Mouse (Mus musculus): Measurements from ENCODE around the gene Sirt3. TPM values are rescaled to one million over a fixed set of nuclear protein-coding genes. Genes with fewer than 3 reads are reported as not detected.

Sirt3 gene
- polyA plus RNA-seq, 1 experiment = 17.4 TPM

DNA sequence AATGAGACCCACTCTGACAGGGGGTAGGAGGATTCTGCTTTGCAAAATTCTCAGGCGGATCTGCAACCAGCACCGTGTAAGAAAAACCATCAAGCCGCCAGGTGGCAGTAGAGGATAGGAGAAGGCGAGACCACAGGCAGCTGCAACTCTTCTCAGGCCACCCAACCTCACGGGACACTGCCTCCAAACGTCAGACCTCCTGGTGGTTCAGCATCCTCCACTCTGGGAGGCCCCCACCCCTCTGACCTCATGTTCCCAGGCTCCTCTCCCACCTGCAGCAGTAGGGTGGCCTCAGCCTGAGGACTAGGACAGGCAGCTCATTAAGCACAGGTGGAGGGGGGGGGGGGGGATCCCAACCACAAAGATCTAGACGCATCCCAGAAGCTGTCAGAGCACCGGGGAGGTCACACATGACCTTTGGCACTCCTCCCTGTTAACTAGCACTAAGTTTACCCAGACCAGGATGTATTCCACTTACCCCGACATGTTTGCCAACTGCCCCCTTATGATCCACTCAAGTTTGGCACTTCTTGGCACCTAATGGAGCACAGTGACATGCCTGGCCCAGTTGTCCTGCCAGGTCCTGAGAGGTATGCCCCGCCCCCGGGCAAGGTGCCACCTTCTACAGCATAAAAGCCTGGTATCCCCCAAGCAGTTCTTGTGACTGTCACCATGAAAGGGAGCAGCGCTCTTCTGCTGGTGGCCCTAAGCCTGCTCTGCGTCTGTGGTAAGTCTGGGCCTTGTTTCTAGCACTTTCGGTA lies 37.0 kb downstream of the Sirt3 start, which contains the start of gene Scgb1c1:
TSS of gene Scgb1c1 (plus strand) at position 643 of the 761 bp plus-strand sequence.
- H3K79me2 ChIP-seq (ENCODE audit: control insufficient read depth, insufficient read depth) = no peaks in the 10 kb centered on the region
- H3K36me3 ChIP-seq (ENCODE audit: control insufficient read depth, insufficient read depth) = no peaks in the 10 kb centered on the region
- peaks cover 12% of the 10 kb centered on the region for H3K27me3 ChIP-seq (ENCODE audit: control insufficient read depth, insufficient read depth, insufficient read length)
- H3ac ChIP-seq (ENCODE audit: control insufficient read depth, insufficient read length, low read depth) = no peak within 1 kb of the TSS
- H3K4me3 ChIP-seq (ENCODE audit: insufficient read depth, poor library complexity, severe bottlenecking) = no peak within 1 kb of the TSS
- no peaks in the 10 kb centered on the region for H3K79me3 ChIP-seq (ENCODE audit: low read depth)
- peak; percentile 13 for TF ChIP-seq MYOD1 (IDR thresholded peaks at IDR 0.05; ENCODE audit: control insufficient read depth, insufficient read length, low read depth)
- TF ChIP-seq CEBPB (IDR thresholded peaks at IDR 0.05; ENCODE audit: low read depth) = no peak
- TF ChIP-seq FOSL1 (IDR thresholded peaks at IDR 0.05; ENCODE audit: insufficient read depth, low read length, poor library complexity, severe bottlenecking) = no peak
- no peak for TF ChIP-seq MYOG (IDR thresholded peaks at IDR 0.05; ENCODE audit: control insufficient read depth, extremely low read depth, insufficient read length)
- peak; percentile 87 for TF ChIP-seq CTCF (IDR thresholded peaks at IDR 0.05; ENCODE audit: control insufficient read depth, insufficient read depth, insufficient read length)
- TF ChIP-seq MAX (IDR thresholded peaks at IDR 0.05) = no peak

DNA sequence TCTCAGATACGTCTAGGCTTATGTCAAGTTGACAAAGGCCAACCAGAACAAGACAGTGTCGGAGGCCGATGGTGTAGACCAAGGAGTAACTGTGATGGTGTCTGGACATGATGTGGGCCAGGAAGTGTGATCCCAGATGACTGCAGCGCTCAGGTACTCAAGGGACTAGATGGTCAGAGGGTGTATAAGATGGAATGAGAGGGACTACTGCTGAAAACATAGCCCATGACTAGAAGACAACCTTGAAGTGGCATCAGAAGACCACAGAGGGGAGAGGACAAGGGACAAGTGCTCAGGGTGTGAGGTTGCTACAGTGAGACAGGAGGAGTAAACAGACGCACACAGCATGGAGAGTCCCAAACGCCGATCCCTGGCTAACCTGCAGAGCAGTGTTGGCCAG lies 38.3 kb downstream of the Sirt3 start:
- Histone ChIP-seq H3K79me2 (ENCODE audit: control insufficient read depth, insufficient read depth) (no peaks in the 10 kb centered on the region), H3ac (ENCODE audit: control insufficient read depth, insufficient read length, low read depth) (no peak overlapping the region), H3K79me3 (ENCODE audit: low read depth) (no peaks in the 10 kb centered on the region), H3K4me3 (ENCODE audit: insufficient read depth, poor library complexity, severe bottlenecking) (no peak overlapping the region), H3K27me3 (ENCODE audit: control insufficient read depth, insufficient read depth, insufficient read length) (peaks cover 12% of the 10 kb centered on the region), H3K36me3 (ENCODE audit: control insufficient read depth, insufficient read depth) (no peaks in the 10 kb centered on the region)
- TF ChIP-seq CTCF (IDR thresholded peaks at IDR 0.05; ENCODE audit: control insufficient read depth, insufficient read depth, insufficient read length) = no peak
- no peak for TF ChIP-seq MYOD1 (IDR thresholded peaks at IDR 0.05; ENCODE audit: control insufficient read depth, insufficient read length, low read depth)
- no peak for TF ChIP-seq MYOG (IDR thresholded peaks at IDR 0.05; ENCODE audit: control insufficient read depth, extremely low read depth, insufficient read length)
- no peak for TF ChIP-seq USF1 (IDR thresholded peaks at IDR 0.05; ENCODE audit: low read depth)
- no peak for TF ChIP-seq CEBPB (IDR thresholded peaks at IDR 0.05; ENCODE audit: low read depth)
- TF ChIP-seq MAX (IDR thresholded peaks at IDR 0.05) = no peak
- no peak for TF ChIP-seq FOSL1 (IDR thresholded peaks at IDR 0.05; ENCODE audit: insufficient read depth, low read length, poor library complexity, severe bottlenecking)

DNA sequence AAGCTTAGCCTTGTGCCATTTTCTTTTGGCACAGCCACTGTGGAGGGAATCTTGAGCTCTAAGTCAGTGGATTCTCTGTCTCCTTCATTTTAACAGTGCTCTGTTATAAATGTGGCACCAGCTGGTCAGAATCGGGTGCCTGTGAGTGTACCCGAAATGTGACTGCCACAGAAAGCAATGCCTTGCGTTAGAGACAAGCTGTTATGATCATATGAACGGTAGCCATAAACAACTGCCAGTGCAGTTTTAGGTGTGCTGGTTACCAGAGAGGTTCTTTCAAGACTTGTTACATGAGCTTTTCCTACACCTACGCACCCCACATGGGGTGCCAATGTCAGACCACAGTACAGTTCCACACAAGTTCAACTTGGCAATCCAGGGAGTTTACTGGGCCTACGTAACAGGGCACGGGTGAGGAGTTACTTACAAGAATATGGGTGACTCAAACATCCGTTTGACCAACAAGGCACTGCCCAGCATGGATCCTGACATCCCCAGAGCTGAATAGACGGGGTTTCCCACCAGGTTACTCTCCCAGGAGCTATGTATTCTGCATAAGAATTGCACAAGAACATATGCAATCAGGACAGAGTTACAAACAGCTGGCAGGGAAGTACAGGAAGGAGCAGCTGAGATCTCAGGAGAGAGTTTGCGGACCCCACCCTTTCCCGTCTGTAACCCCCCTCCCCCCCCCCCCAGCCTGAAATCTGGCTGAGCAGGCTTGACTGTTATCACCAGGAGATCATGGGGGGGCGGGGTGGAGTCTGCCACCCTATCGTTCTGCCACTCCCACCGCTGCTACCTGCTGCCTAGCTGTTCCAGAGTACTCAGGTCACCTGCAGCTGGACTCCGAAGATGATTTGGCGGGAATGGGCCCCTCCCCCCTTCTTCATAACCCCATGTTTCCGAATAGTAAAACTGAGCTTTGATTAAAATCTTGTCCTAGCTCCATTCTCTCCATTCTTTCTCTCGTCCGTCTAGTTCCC lies 41.1 kb downstream of the Sirt3 start:
- Histone ChIP-seq H3K27me3 (ENCODE audit: control insufficient read depth, insufficient read depth, insufficient read length) (peaks cover 7% of the 10 kb centered on the region), H3K79me2 (ENCODE audit: control insufficient read depth, insufficient read depth) (no peaks in the 10 kb centered on the region), H3ac (ENCODE audit: control insufficient read depth, insufficient read length, low read depth) (no peak overlapping the region), H3K36me3 (ENCODE audit: control insufficient read depth, insufficient read depth) (no peaks in the 10 kb centered on the region), H3K79me3 (ENCODE audit: low read depth) (no peaks in the 10 kb centered on the region), H3K4me3 (ENCODE audit: insufficient read depth, poor library complexity, severe bottlenecking) (no peak overlapping the region)
- TF ChIP-seq MYOD1 (IDR thresholded peaks at IDR 0.05; ENCODE audit: control insufficient read depth, insufficient read length, low read depth) (no peak), CEBPB (IDR thresholded peaks at IDR 0.05; ENCODE audit: low read depth) (peak; percentile 1)

DNA sequence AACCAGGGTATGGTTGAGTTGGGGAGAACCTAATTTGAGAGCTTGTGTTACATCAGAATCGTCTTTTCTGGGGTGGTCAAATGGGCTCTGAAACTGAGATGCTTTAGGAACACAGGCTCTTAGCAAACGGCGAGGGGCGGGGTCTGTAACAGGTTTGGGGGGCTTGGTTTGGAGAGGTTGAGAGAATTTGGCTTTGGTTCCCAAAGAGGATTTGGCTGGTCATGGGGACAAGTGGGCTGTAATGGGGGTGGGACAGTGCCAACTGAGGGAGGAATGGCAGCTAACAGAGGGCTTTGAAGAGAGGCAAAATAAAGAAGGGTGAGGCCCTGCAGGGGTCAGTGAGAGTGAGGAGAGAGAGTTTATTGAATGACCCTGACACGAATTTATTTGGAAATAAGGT lies 42.6 kb downstream of the Sirt3 start:
- H3K27me3 ChIP-seq (ENCODE audit: control insufficient read depth, insufficient read depth, insufficient read length) = peaks cover 6% of the 10 kb centered on the region
- H3K79me2 ChIP-seq (ENCODE audit: control insufficient read depth, insufficient read depth) = no peaks in the 10 kb centered on the region
- no peak overlapping the region for H3K4me3 ChIP-seq (ENCODE audit: insufficient read depth, poor library complexity, severe bottlenecking)
- H3ac ChIP-seq (ENCODE audit: control insufficient read depth, insufficient read length, low read depth) = no peak overlapping the region
- H3K36me3 ChIP-seq (ENCODE audit: control insufficient read depth, insufficient read depth) = no peaks in the 10 kb centered on the region
- no peaks in the 10 kb centered on the region for H3K79me3 ChIP-seq (ENCODE audit: low read depth)
- TF ChIP-seq MAX (IDR thresholded peaks at IDR 0.05) (no peak), FOSL1 (IDR thresholded peaks at IDR 0.05; ENCODE audit: insufficient read depth, low read length, poor library complexity, severe bottlenecking) (no peak), USF1 (IDR thresholded peaks at IDR 0.05; ENCODE audit: low read depth) (no peak), CTCF (IDR thresholded peaks at IDR 0.05; ENCODE audit: control insufficient read depth, insufficient read depth, insufficient read length) (no peak), MYOG (IDR thresholded peaks at IDR 0.05; ENCODE audit: control insufficient read depth, extremely low read depth, insufficient read length) (no peak), MYOD1 (IDR thresholded peaks at IDR 0.05; ENCODE audit: control insufficient read depth, insufficient read length, low read depth) (no peak), CEBPB (IDR thresholded peaks at IDR 0.05; ENCODE audit: low read depth) (no peak)

DNA sequence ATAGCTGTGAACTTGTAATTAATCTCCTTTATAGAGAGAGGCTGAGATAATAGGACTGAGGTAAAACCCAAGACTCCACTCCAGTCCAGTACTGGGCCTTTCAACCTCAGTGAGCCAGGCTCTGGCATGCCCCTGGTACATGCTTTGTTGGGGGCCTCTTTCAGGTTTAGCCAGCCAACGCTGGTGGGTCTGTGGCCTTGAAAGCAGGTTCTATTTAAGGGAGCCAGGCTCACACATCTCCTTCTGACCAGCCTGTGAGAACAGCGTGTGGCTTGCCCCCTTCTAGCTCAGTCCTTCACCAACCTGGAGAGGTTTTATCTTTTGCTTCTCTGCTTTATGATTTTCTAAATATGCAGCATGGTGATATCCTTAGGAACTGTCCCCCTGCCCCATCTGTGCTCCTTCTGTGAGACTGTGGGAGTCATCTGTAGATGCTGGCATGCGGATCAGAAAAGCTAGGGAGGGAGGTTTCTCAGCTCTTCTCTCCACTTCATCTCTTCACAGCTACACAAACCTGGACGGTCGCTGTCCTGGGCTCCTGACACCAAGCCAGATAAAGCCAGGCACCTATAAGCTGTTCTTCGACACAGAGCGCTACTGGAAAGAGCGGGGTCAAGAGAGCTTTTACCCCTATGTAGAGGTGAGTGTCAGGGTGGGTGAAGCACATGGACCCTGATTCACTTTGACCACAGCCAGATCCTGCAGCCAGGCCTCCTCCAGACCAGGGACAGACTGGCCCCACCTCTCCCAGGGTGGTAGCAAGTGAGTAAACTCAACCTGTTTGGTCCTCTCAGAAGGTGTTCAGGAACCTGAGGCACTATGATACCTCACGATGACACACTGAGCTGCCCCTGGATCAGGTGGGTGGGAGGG lies 45.6 kb downstream of the Sirt3 start:
- H3K4me3 ChIP-seq (ENCODE audit: insufficient read depth, poor library complexity, severe bottlenecking) = no peak overlapping the region
- H3K36me3 ChIP-seq (ENCODE audit: control insufficient read depth, insufficient read depth) = no peaks in the 10 kb centered on the region
- TF ChIP-seq CEBPB (IDR thresholded peaks at IDR 0.05; ENCODE audit: low read depth) = no peak
- TF ChIP-seq CTCF (IDR thresholded peaks at IDR 0.05; ENCODE audit: control insufficient read depth, insufficient read depth, insufficient read length) = no peak
- TF ChIP-seq MAX (IDR thresholded peaks at IDR 0.05) = no peak
- TF ChIP-seq FOSL1 (IDR thresholded peaks at IDR 0.05; ENCODE audit: insufficient read depth, low read length, poor library complexity, severe bottlenecking) = no peak
- no peak for TF ChIP-seq MYOD1 (IDR thresholded peaks at IDR 0.05; ENCODE audit: control insufficient read depth, insufficient read length, low read depth)
- TF ChIP-seq MYOG (IDR thresholded peaks at IDR 0.05; ENCODE audit: control insufficient read depth, extremely low read depth, insufficient read length) = no peak
- TF ChIP-seq USF1 (IDR thresholded peaks at IDR 0.05; ENCODE audit: low read depth) = no peak
- H3ac ChIP-seq (ENCODE audit: control insufficient read depth, insufficient read length, low read depth) = no peak overlapping the region
- no peaks in the 10 kb centered on the region for H3K79me3 ChIP-seq (ENCODE audit: low read depth)
- no peaks in the 10 kb centered on the region for H3K27me3 ChIP-seq (ENCODE audit: control insufficient read depth, insufficient read depth, insufficient read length)
- no peaks in the 10 kb centered on the region for H3K79me2 ChIP-seq (ENCODE audit: control insufficient read depth, insufficient read depth)

Measured in C2C12 (cell line).